Mouse (Mus musculus) heart, adult 8-10 months (tissue): ENCODE measurements at regions not wholly inside any gene's neighbourhood (a gene's known extent, or its start where the extent isn't known, plus 50 kb on each side); places are given as distances from the start of the nearest gene placed in this dataset.
A peak's percentile ranks its signal among the peaks of the same experiment; 100 is the strongest.

ENCODE experiments used
- DNase-seq: peaks from one replicate; pipeline ENCODE4 v3.0.0; 2022; ENCODE audit warnings: low spot score

GRCm38 (mm10) chr10:111419375-111420194 lies 53.4 kb upstream of the Nap1l1 start:
- DNase-seq = no peak

GRCm38 (mm10) chr10:111420195-111420838 lies 52.7 kb upstream of the Nap1l1 start:
- no peak for DNase-seq

- DNase-seq = no peak
Measured at GRCm38 (mm10) chr10:111422057-111422456, 51.0 kb upstream of the Nap1l1 start.

- peak; percentile 33 for DNase-seq
Measured at GRCm38 (mm10) chr10:111422649-111423048, 50.4 kb upstream of the Nap1l1 start.
